Mouse (Mus musculus): Measurements from ENCODE around the gene Ppp1r18. TPM values are rescaled to one million over a fixed set of nuclear protein-coding genes. Genes with fewer than 3 reads are reported as not detected.
A peak's percentile ranks its signal among the peaks of the same experiment; 100 is the strongest.

Gene Ppp1r18
- polyA plus RNA-seq, 1 experiment from 2014 or later, result 15.6 TPM

DNA sequence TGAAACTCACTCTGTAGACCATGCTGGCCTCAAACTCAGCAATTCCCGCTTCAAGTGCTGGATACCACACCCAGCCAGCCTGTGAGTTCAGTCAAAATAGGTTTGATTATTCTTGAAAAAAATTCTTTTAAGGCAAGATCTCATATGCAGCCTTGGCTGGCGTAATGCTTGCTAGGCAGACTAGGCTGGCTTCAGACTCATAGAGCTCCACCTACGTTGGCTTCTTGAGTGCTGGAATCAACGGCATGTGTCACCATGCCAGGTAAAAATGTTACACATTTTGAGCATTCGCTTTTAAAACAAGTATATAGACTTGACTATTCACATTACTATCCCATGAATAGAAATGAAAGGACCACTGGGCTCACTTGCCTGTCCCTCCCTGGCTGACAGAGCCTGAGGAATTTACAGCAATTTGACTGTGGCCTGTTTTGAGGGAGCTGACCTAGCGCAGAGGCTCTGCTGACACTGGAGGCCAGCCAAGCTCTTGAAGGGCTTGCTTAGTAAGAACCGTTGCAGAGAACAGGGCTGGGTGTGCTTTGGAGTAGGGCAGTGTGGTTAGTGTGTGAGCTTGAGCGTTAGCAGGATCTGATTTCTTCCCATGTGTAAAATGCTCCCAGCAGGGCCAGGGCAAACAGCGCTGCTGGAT is 38.1 kb downstream of the Ppp1r18 start:
- ATAC-seq, result no peak
- Histone ChIP-seq H3K27me3 (replicated peaks; ENCODE audit: control insufficient read depth, insufficient read depth, low read length) (no peaks in the 10 kb centered on the region), H3K4me1 (replicated peaks; ENCODE audit: control insufficient read depth, insufficient read depth, low read length) (no peaks in the 10 kb centered on the region), H3K9ac (ENCODE audit: low read depth, low read length) (no peak overlapping the region), H3K4me2 (replicated peaks; ENCODE audit: low read depth) (no peak overlapping the region), H3K4me3 (ENCODE audit: low read depth, low read length) (no peak overlapping the region), H3K36me3 (ENCODE audit: control insufficient read depth, insufficient read depth) (peaks cover 18% of the 10 kb centered on the region), H3K9me3 (ENCODE audit: control insufficient read depth) (no peaks in the 10 kb centered on the region), H3K27ac (ENCODE audit: low read depth, low read length) (no peak overlapping the region)
- no peak for TF ChIP-seq CTCF (IDR thresholded peaks at IDR 0.05; ENCODE audit: low read depth)
- WGBS, result 88% methylated on average over 9 of the region's 9 CpGs

DNA sequence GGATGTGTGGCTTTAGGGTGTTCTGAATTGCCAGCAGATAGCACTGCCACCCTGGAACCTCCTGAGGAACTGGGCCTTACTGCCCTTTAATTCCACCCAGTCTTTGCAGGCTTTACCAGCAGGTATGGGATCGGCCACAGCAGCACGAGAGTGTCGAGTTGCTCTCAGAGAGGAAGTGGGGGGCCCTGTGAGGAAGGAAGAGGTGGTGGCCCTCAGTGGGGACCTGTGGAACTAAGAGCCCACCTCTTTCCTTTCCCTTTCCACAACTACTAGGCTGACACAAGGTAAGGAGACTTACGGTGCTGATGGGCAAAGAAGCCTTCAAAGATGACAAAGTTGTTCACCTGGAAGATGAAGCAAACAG is 38.6 kb downstream of the Ppp1r18 start:
- Histone ChIP-seq H3K9me3 (ENCODE audit: control insufficient read depth) (no peaks in the 10 kb centered on the region), H3K4me1 (replicated peaks; ENCODE audit: control insufficient read depth, insufficient read depth, low read length) (0 out of 2 replicates have a peak, but pooled peaks cover 2% of the 10 kb centered on the region), H3K4me3 (ENCODE audit: low read depth, low read length) (no peak overlapping the region), H3K4me2 (replicated peaks; ENCODE audit: low read depth) (no peak overlapping the region), H3K27ac (ENCODE audit: low read depth, low read length) (no peak overlapping the region), H3K27me3 (replicated peaks; ENCODE audit: control insufficient read depth, insufficient read depth, low read length) (no peaks in the 10 kb centered on the region), H3K9ac (ENCODE audit: low read depth, low read length) (no peak overlapping the region), H3K36me3 (ENCODE audit: control insufficient read depth, insufficient read depth) (peaks cover 18% of the 10 kb centered on the region)
- TF ChIP-seq CTCF (IDR thresholded peaks at IDR 0.05; ENCODE audit: low read depth), result no peak
- WGBS, result 71% methylated on average over 4 of the region's 4 CpGs
- no peak for ATAC-seq

DNA sequence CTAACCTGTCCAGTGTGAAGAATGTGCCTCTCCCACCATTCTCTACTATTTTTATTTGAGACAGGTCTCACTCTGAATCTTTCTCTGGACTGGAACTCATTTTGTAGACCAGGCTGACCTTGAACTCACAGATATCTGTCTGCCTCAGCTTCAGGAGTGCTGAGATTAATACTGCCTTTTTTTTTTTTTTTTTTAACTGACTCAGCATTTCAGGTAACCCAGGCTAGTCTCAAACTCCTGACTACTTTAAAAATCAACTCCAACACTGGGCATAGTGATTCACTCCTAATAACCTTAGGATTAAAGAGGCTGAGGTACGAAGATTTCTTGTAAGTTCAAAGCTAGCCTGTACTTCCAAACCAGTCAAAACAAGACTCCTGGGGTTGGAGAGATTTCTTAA is 40.2 kb downstream of the Ppp1r18 start:
- 0 out of 2 replicates have a peak, but pooled peaks cover 3% of the 10 kb centered on the region for H3K4me1 ChIP-seq (replicated peaks; ENCODE audit: control insufficient read depth, insufficient read depth, low read length)
- H3K27me3 ChIP-seq (replicated peaks; ENCODE audit: control insufficient read depth, insufficient read depth, low read length), result no peaks in the 10 kb centered on the region
- H3K4me3 ChIP-seq (ENCODE audit: low read depth, low read length), result no peak overlapping the region
- peaks cover 13% of the 10 kb centered on the region for H3K36me3 ChIP-seq (ENCODE audit: control insufficient read depth, insufficient read depth)
- no peak overlapping the region for H3K9ac ChIP-seq (ENCODE audit: low read depth, low read length)
- ATAC-seq, result no peak
- H3K27ac ChIP-seq (ENCODE audit: low read depth, low read length), result no peak overlapping the region
- no peak for TF ChIP-seq CTCF (IDR thresholded peaks at IDR 0.05; ENCODE audit: low read depth)
- no peak overlapping the region for H3K4me2 ChIP-seq (replicated peaks; ENCODE audit: low read depth)
- 97% methylated on average over 1 of the region's 1 CpGs for WGBS
- no peaks in the 10 kb centered on the region for H3K9me3 ChIP-seq (ENCODE audit: control insufficient read depth)

DNA sequence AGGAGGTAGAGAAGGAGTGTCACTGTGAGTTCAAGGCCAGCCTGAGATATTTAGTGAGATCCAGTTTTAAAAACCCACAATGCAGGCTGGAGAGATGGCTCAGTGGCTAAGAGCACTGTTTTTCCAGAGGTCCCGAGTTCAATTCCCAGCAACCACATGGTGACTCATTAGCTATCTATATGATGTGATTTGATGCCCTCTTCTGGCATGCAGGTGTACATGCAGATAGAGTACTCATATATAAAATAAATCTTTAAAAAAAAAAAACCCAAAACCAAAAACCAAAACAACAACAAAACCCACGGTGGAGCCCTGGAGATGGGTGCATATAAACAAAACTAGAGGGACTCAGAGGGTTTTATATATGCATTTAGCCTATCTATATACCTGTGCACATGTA is 42.2 kb downstream of the Ppp1r18 start:
- Histone ChIP-seq H3K4me3 (ENCODE audit: low read depth, low read length) (no peak overlapping the region), H3K27me3 (replicated peaks; ENCODE audit: control insufficient read depth, insufficient read depth, low read length) (no peaks in the 10 kb centered on the region), H3K27ac (ENCODE audit: low read depth, low read length) (no peak overlapping the region), H3K4me2 (replicated peaks; ENCODE audit: low read depth) (no peak overlapping the region), H3K36me3 (ENCODE audit: control insufficient read depth, insufficient read depth) (peaks cover 17% of the 10 kb centered on the region), H3K9me3 (ENCODE audit: control insufficient read depth) (no peaks in the 10 kb centered on the region), H3K9ac (ENCODE audit: low read depth, low read length) (no peak overlapping the region), H3K4me1 (replicated peaks; ENCODE audit: control insufficient read depth, insufficient read depth, low read length) (0 out of 2 replicates have a peak, but pooled peaks cover 3% of the 10 kb centered on the region)
- no peak for ATAC-seq
- WGBS, result 70% methylated on average over 2 of the region's 2 CpGs
- TF ChIP-seq CTCF (IDR thresholded peaks at IDR 0.05; ENCODE audit: low read depth), result peak; percentile 46

DNA sequence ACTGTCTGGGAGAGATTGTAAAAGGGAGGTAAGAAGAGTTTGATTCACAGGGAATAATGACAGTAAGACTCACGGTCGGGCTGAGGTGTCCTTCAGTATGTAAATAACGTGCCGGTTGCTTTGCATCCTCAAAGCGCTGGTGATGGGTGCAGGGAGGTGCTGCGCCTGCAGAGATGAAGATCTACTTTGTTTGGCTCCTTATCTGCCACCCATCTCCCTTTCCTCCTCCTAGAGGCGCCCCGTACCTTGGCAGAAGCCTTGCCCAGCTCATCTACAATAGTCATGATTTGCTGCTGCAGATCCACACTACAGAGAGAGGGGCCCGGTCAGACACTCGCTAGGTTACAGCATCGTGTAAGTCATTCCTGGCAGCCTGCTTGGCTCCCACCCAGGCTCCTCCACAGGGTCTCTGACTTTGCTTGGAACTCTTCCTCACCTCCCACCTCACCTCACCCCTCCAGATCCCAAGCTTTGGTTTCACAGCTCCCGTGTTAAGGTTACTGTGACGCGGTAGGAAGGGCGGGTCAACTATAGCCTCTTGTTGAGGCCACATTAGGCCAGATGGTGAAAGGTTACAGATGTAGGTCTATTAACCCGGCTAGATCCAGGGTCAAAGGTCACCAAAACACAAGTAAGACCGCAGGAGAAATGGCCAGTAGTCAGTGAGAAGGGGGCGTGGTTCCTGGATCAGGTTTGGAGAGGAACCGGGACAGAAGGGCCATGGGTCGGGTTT is 44.0 kb downstream of the Ppp1r18 start:
- peak overlapping the region; percentile 64 for H3K9ac ChIP-seq (ENCODE audit: low read depth, low read length)
- ATAC-seq, result peak; percentile 64
- 14% methylated on average over 20 of the region's 20 CpGs for WGBS
- no peak for TF ChIP-seq CTCF (IDR thresholded peaks at IDR 0.05; ENCODE audit: low read depth)
- H3K9me3 ChIP-seq (ENCODE audit: control insufficient read depth), result no peaks in the 10 kb centered on the region
- peaks cover 26% of the 10 kb centered on the region for H3K36me3 ChIP-seq (ENCODE audit: control insufficient read depth, insufficient read depth)
- H3K4me2 ChIP-seq (replicated peaks; ENCODE audit: low read depth), result peak overlapping the region; percentile 89
- H3K4me3 ChIP-seq (ENCODE audit: low read depth, low read length), result peak overlapping the region; percentile 67
- peak overlapping the region; percentile 78 for H3K27ac ChIP-seq (ENCODE audit: low read depth, low read length)
- H3K27me3 ChIP-seq (replicated peaks; ENCODE audit: control insufficient read depth, insufficient read depth, low read length), result no peaks in the 10 kb centered on the region
- H3K4me1 ChIP-seq (replicated peaks; ENCODE audit: control insufficient read depth, insufficient read depth, low read length), result 0 out of 2 replicates have a peak, but pooled peaks cover 3% of the 10 kb centered on the region

DNA sequence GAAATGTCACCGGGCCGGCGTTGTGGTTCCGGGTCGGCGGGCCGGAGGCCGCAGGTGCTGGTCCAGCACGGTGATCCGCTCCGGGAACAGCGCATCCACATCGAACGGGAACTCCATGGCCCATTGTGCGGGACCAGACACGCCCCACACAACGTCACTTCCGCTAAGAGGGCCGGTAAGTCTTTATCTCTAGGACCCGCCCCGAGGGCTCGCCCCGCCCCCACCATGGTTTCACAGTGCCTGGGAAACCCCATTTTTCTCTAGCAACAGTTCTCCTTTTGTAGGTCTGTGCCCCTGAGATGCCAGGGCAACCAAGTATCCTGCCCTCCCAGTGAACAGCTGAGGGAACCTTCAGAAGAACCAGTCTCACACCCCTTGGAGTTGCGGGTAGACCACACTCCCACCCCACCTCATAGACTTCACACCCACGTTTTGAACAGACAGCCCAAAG is 44.6 kb downstream of the Ppp1r18 start, which contains the start of gene Atat1:
Gene Atat1, minus strand, starts transcription at position 157 of the 451 bp plus-strand sequence.
- H3K9me3 ChIP-seq (ENCODE audit: control insufficient read depth), result no peaks in the 10 kb centered on the region
- WGBS, result 2% methylated on average over 25 of the region's 25 CpGs
- H3K4me3 ChIP-seq (ENCODE audit: low read depth, low read length), result peak within 1 kb of the TSS; percentile 67
- H3K36me3 ChIP-seq (ENCODE audit: control insufficient read depth, insufficient read depth), result peaks cover 26% of the 10 kb centered on the region
- peak within 1 kb of the TSS; percentile 64 for H3K9ac ChIP-seq (ENCODE audit: low read depth, low read length)
- ATAC-seq, result peak; percentile 86
- H3K4me1 ChIP-seq (replicated peaks; ENCODE audit: control insufficient read depth, insufficient read depth, low read length), result 0 out of 2 replicates have a peak, but pooled peaks cover 3% of the 10 kb centered on the region
- peak within 1 kb of the TSS; percentile 89 for H3K4me2 ChIP-seq (replicated peaks; ENCODE audit: low read depth)
- H3K27ac ChIP-seq (ENCODE audit: low read depth, low read length), result peak within 1 kb of the TSS; percentile 78
- TF ChIP-seq CTCF (IDR thresholded peaks at IDR 0.05; ENCODE audit: low read depth), result no peak
- H3K27me3 ChIP-seq (replicated peaks; ENCODE audit: control insufficient read depth, insufficient read depth, low read length), result no peaks in the 10 kb centered on the region
